Mouse (Mus musculus) embryonic facial prominence, embryonic 15.5 days (tissue): Measurements from ENCODE around the gene Prlh. TPM values are rescaled to one million over a fixed set of nuclear protein-coding genes. Genes with fewer than 3 reads are reported as not detected.

Experiments used
- ATAC-seq: fragments of 200-750 bp; cut with Nextera tagmentation; 2 replicates; pipeline ENCODE4 v1.8.0; 2017; ENCODE audit warnings: low read depth, moderate TSS enrichment; ENCODE audit not compliant: insufficient number of reproducible peaks, low FRiP score, low TSS enrichment
- H3K27ac ChIP-seq: fragments of 300-500 bp; sonication (generic); replicated peaks from 2 replicates; pipeline ENCODE4 v1.5.1; 2015; ENCODE audit warnings: mild to moderate bottlenecking, inconsistent platforms
- H3K27me3 ChIP-seq: fragments of 300-500 bp; sonication (generic); 2 replicates; pipeline ENCODE4 v1.6.1; 2015; ENCODE audit warnings: inconsistent platforms
- H3K36me3 ChIP-seq: fragments of 300-500 bp; sonication (generic); 2 replicates; pipeline ENCODE4 v1.6.1; 2015; ENCODE audit warnings: mild to moderate bottlenecking, inconsistent platforms
- H3K4me1 ChIP-seq: fragments of 300-500 bp; sonication (generic); 2 replicates; pipeline ENCODE4 v1.6.1; 2015; ENCODE audit warnings: inconsistent platforms
- H3K4me2 ChIP-seq: fragments of 300-500 bp; sonication (generic); replicated peaks from 2 replicates; pipeline ENCODE4 v1.6.1; 2015; ENCODE audit warnings: mild to moderate bottlenecking, inconsistent platforms
- H3K4me3 ChIP-seq: fragments of 300-500 bp; sonication (generic); replicated peaks from 2 replicates; pipeline ENCODE4 v1.5.1; 2015; ENCODE audit warnings: mild to moderate bottlenecking, inconsistent platforms
- H3K9ac ChIP-seq: fragments of 300-500 bp; sonication (generic); 2 replicates; pipeline ENCODE4 v1.6.1; 2015; ENCODE audit warnings: inconsistent platforms
- H3K9me3 ChIP-seq: fragments of 300-500 bp; sonication (generic); replicated peaks from 2 replicates; pipeline ENCODE4 v1.6.1; 2016; ENCODE audit warnings: inconsistent platforms
- WGBS: fragments of 180-500 bp; shearing (Covaris S2); methylation state at CpG from one replicate; pipeline ENCODE4 v1.1.7; 2015; 5-methylcytosine and 5-hydroxymethylcytosine counted together
- polyA plus RNA-seq: library from polyadenylated mRNA; unstranded; fragments of >200 nt; fragmentation: Nextera tagmentation; extraction: Ambion mirVana; gene quantifications from 2 replicates; pipeline ENCODE4 v1.2.1, GENCODE M21; 2015

Gene Prlh
- polyA plus RNA-seq, 1 experiment from 2014 or later: not detected

GRCm38 (mm10) chr1:91002641-91003040 is 49.7 kb downstream of the Prlh start:
- H3K27ac ChIP-seq: no peak overlapping the region
- no peak overlapping the region for H3K4me3 ChIP-seq
- H3K9me3 ChIP-seq: no peaks in the 10 kb centered on the region
- H3K9ac ChIP-seq: no peak overlapping the region
- no peaks in the 10 kb centered on the region for H3K27me3 ChIP-seq
- no peak for ATAC-seq
- H3K36me3 ChIP-seq: no peaks in the 10 kb centered on the region
- H3K4me1 ChIP-seq: peaks cover 33% of the 10 kb centered on the region
- WGBS: 69% methylated on average over 3 of the region's 3 CpGs
- H3K4me2 ChIP-seq: no peak overlapping the region

Other genes with a start within 250 kb of the Prlh start
- gene Col6a3, start 109.1 kb upstream of the Prlh start, polyA plus RNA-seq: 204 and 259 TPM in 2 replicates
- gene Mlph, start 38.0 kb upstream of the Prlh start, polyA plus RNA-seq: 1.6 and 1.7 TPM in 2 replicates
- 2.4 and 3.1 TPM in 2 replicates for gene Rab17, start 16.6 kb downstream of the Prlh start, polyA plus RNA-seq
- 55.0 and 56.8 TPM in 2 replicates for gene Lrrfip1, start 45.6 kb downstream of the Prlh start, polyA plus RNA-seq
- 0.51 and 0.70 TPM in 2 replicates for gene Rbm44, start 192.0 kb downstream of the Prlh start, polyA plus RNA-seq
- 21.4 and 25.0 TPM in 2 replicates for gene Ramp1, start 226.7 kb downstream of the Prlh start, polyA plus RNA-seq